Mouse (Mus musculus): Measurements from ENCODE around the gene Map2k6. TPM values are rescaled to one million over a fixed set of nuclear protein-coding genes. Genes with fewer than 3 reads are reported as not detected.

Map2k6 gene
- polyA plus RNA-seq, 1 experiment from 2014 or later = 46.9 TPM

- Histone ChIP-seq H3K27ac (ENCODE audit: low read depth, low read length) (no peak overlapping the region), H3K4me2 (ENCODE audit: low read length) (no peak overlapping the region), H3K9me3 (replicated peaks; ENCODE audit: control insufficient read depth, low read length) (no peaks in the 10 kb centered on the region), H3K36me3 (ENCODE audit: control insufficient read depth, insufficient read depth, low read length) (no peaks in the 10 kb centered on the region), H3K9ac (ENCODE audit: low read length) (no peak overlapping the region), H3K27me3 (replicated peaks; ENCODE audit: control insufficient read depth, insufficient read depth, low read length) (no peaks in the 10 kb centered on the region), H3K4me1 (ENCODE audit: control insufficient read depth, insufficient read depth, low read length) (peaks cover 24% of the 10 kb centered on the region), H3K4me3 (ENCODE audit: low read depth, low read length) (no peak overlapping the region)
- DNase-seq (ENCODE audit: low spot score) = no peak
- 96% methylated on average over 5 of the region's 5 CpGs for WGBS
- no peak for ATAC-seq
Observed at GRCm38 (mm10) chr11:110453445-110454154, 54.7 kb downstream of the Map2k6 start.

- 68% methylated on average over 7 of the region's 7 CpGs for WGBS
- Histone ChIP-seq H3K27ac (ENCODE audit: low read depth, low read length) (peak overlapping the region; percentile 76; the same call in 1 of the 2 replicates), H3K4me2 (ENCODE audit: low read length) (no peak overlapping the region)
Observed at GRCm38 (mm10) chr11:110457441-110457912, 58.6 kb downstream of the Map2k6 start.

GRCm38 (mm10) chr11:110460480-110460879 is 61.6 kb downstream of the Map2k6 start:
- Histone ChIP-seq H3K9ac (ENCODE audit: low read length) (no peak overlapping the region), H3K4me1 (ENCODE audit: control insufficient read depth, insufficient read depth, low read length) (peaks cover 10% of the 10 kb centered on the region), H3K36me3 (ENCODE audit: control insufficient read depth, insufficient read depth, low read length) (no peaks in the 10 kb centered on the region), H3K4me2 (ENCODE audit: low read length) (no peak overlapping the region), H3K4me3 (ENCODE audit: low read depth, low read length) (no peak overlapping the region), H3K27me3 (replicated peaks; ENCODE audit: control insufficient read depth, insufficient read depth, low read length) (no peaks in the 10 kb centered on the region), H3K9me3 (replicated peaks; ENCODE audit: control insufficient read depth, low read length) (no peaks in the 10 kb centered on the region), H3K27ac (ENCODE audit: low read depth, low read length) (no peak overlapping the region)
- no peak for DNase-seq (ENCODE audit: low spot score)
- 72% methylated on average over 2 of the region's 2 CpGs for WGBS
- ATAC-seq = no peak

More at GRCm38 (mm10) chr11:110457441-110457912, 58.6 kb downstream of the Map2k6 start:
- H3K9me3 ChIP-seq (replicated peaks; ENCODE audit: control insufficient read depth, low read length) = no peaks in the 10 kb centered on the region
- H3K4me3 ChIP-seq (ENCODE audit: low read depth, low read length) = no peak overlapping the region
- peaks cover 13% of the 10 kb centered on the region for H3K4me1 ChIP-seq (ENCODE audit: control insufficient read depth, insufficient read depth, low read length)
- DNase-seq (ENCODE audit: low spot score) = peak; percentile 84
- H3K27me3 ChIP-seq (replicated peaks; ENCODE audit: control insufficient read depth, insufficient read depth, low read length) = no peaks in the 10 kb centered on the region
- H3K36me3 ChIP-seq (ENCODE audit: control insufficient read depth, insufficient read depth, low read length) = no peaks in the 10 kb centered on the region
- no peak overlapping the region for H3K9ac ChIP-seq (ENCODE audit: low read length)
- peak; percentile 76; the same call in 1 of the 2 replicates for ATAC-seq

- no peak for DNase-seq (ENCODE audit: low spot score)
- Histone ChIP-seq H3K27ac (ENCODE audit: low read depth, low read length) (no peak overlapping the region), H3K4me1 (ENCODE audit: control insufficient read depth, insufficient read depth, low read length) (peaks cover 7% of the 10 kb centered on the region; the same call in 1 of the 2 replicates), H3K4me3 (ENCODE audit: low read depth, low read length) (no peak overlapping the region), H3K36me3 (ENCODE audit: control insufficient read depth, insufficient read depth, low read length) (no peaks in the 10 kb centered on the region), H3K27me3 (replicated peaks; ENCODE audit: control insufficient read depth, insufficient read depth, low read length) (no peaks in the 10 kb centered on the region), H3K9ac (ENCODE audit: low read length) (no peak overlapping the region), H3K4me2 (ENCODE audit: low read length) (no peak overlapping the region), H3K9me3 (replicated peaks; ENCODE audit: control insufficient read depth, low read length) (no peaks in the 10 kb centered on the region)
- no peak for ATAC-seq
- 96% methylated on average over 17 of the region's 17 CpGs for WGBS
Observed at GRCm38 (mm10) chr11:110461560-110462331, 62.8 kb downstream of the Map2k6 start.

GRCm38 (mm10) chr11:110462975-110463578 is 64.2 kb downstream of the Map2k6 start:
- ATAC-seq (no peak), DNase-seq (ENCODE audit: low spot score) (no peak)
- H3K4me1 ChIP-seq (ENCODE audit: control insufficient read depth, insufficient read depth, low read length) = peaks cover 7% of the 10 kb centered on the region; the same call in 1 of the 2 replicates
- no peak overlapping the region for H3K4me2 ChIP-seq (ENCODE audit: low read length)
- H3K36me3 ChIP-seq (ENCODE audit: control insufficient read depth, insufficient read depth, low read length) = no peaks in the 10 kb centered on the region
- H3K27ac ChIP-seq (ENCODE audit: low read depth, low read length) = no peak overlapping the region
- no peaks in the 10 kb centered on the region for H3K27me3 ChIP-seq (replicated peaks; ENCODE audit: control insufficient read depth, insufficient read depth, low read length)
- H3K9me3 ChIP-seq (replicated peaks; ENCODE audit: control insufficient read depth, low read length) = no peaks in the 10 kb centered on the region
- H3K9ac ChIP-seq (ENCODE audit: low read length) = no peak overlapping the region
- H3K4me3 ChIP-seq (ENCODE audit: low read depth, low read length) = no peak overlapping the region
- WGBS = 84% methylated on average over 8 of the region's 8 CpGs

GRCm38 (mm10) chr11:110463801-110464200 is 64.9 kb downstream of the Map2k6 start:
- no peaks in the 10 kb centered on the region for H3K9me3 ChIP-seq (replicated peaks; ENCODE audit: control insufficient read depth, low read length)
- no peak overlapping the region for H3K4me2 ChIP-seq (ENCODE audit: low read length)
- no peak overlapping the region for H3K27ac ChIP-seq (ENCODE audit: low read depth, low read length)
- H3K36me3 ChIP-seq (ENCODE audit: control insufficient read depth, insufficient read depth, low read length) = no peaks in the 10 kb centered on the region
- H3K4me3 ChIP-seq (ENCODE audit: low read depth, low read length) = no peak overlapping the region
- H3K27me3 ChIP-seq (replicated peaks; ENCODE audit: control insufficient read depth, insufficient read depth, low read length) = no peaks in the 10 kb centered on the region
- no peak overlapping the region for H3K9ac ChIP-seq (ENCODE audit: low read length)
- no peak for ATAC-seq
- H3K4me1 ChIP-seq (ENCODE audit: control insufficient read depth, insufficient read depth, low read length) = peaks cover 6% of the 10 kb centered on the region; the same call in 1 of the 2 replicates
- no peak for DNase-seq (ENCODE audit: low spot score)
- 73% methylated on average over 9 of the region's 9 CpGs for WGBS

GRCm38 (mm10) chr11:110469054-110469453 is 70.1 kb downstream of the Map2k6 start:
- Histone ChIP-seq H3K4me2 (ENCODE audit: low read length) (no peak overlapping the region), H3K27me3 (replicated peaks; ENCODE audit: control insufficient read depth, insufficient read depth, low read length) (no peaks in the 10 kb centered on the region), H3K4me3 (ENCODE audit: low read depth, low read length) (no peak overlapping the region), H3K4me1 (ENCODE audit: control insufficient read depth, insufficient read depth, low read length) (no peaks in the 10 kb centered on the region), H3K9me3 (replicated peaks; ENCODE audit: control insufficient read depth, low read length) (no peaks in the 10 kb centered on the region), H3K27ac (ENCODE audit: low read depth, low read length) (no peak overlapping the region), H3K36me3 (ENCODE audit: control insufficient read depth, insufficient read depth, low read length) (no peaks in the 10 kb centered on the region), H3K9ac (ENCODE audit: low read length) (no peak overlapping the region)
- no peak for DNase-seq (ENCODE audit: low spot score)
- no peak for ATAC-seq
- WGBS = 96% methylated on average over 2 of the region's 2 CpGs

- DNase-seq (ENCODE audit: low spot score) = no peak
- Histone ChIP-seq H3K9ac (ENCODE audit: low read length) (no peak overlapping the region), H3K4me3 (ENCODE audit: low read depth, low read length) (no peak overlapping the region), H3K4me2 (ENCODE audit: low read length) (no peak overlapping the region), H3K27me3 (replicated peaks; ENCODE audit: control insufficient read depth, insufficient read depth, low read length) (no peaks in the 10 kb centered on the region), H3K4me1 (ENCODE audit: control insufficient read depth, insufficient read depth, low read length) (no peaks in the 10 kb centered on the region), H3K36me3 (ENCODE audit: control insufficient read depth, insufficient read depth, low read length) (no peaks in the 10 kb centered on the region), H3K9me3 (replicated peaks; ENCODE audit: control insufficient read depth, low read length) (no peaks in the 10 kb centered on the region), H3K27ac (ENCODE audit: low read depth, low read length) (no peak overlapping the region)
- ATAC-seq = no peak
- WGBS = 88% methylated on average over 8 of the region's 8 CpGs
Observed at GRCm38 (mm10) chr11:110470561-110471273, 71.8 kb downstream of the Map2k6 start.

Measured in forebrain, embryonic 14.5 days (tissue).